Mouse (Mus musculus) thymus, adult 2 months (tissue): ENCODE results near the gene Colgalt1.

Experiments
- CTCF ChIP-seq: fragments of 200-500 bp; IDR thresholded peaks from 2 replicates; pipeline ENCODE4 v1.5.1; 2012; ENCODE audit warnings: mild to moderate bottlenecking, control low read depth, low read length, moderate library complexity, borderline replicate concordance; ENCODE audit not compliant: control insufficient read depth, poor library complexity, insufficient read depth; ENCODE audit errors: extremely low read depth
- POLR2A ChIP-seq: fragments of 200-500 bp; IDR thresholded peaks from 2 replicates; pipeline ENCODE4 v1.6.1; 2012; ENCODE audit warnings: mild to moderate bottlenecking, low read length, control low read depth, moderate library complexity; ENCODE audit not compliant: control insufficient read depth, poor library complexity, insufficient read depth; ENCODE audit errors: extremely low read depth

- TF ChIP-seq CTCF (peak; percentile 67; the same call in 1 of the 2 replicates), POLR2A (no peak)
Measured at GRCm38 (mm10) chr8:71629096-71629697, 18.4 kb downstream of the Colgalt1 start.
